Mouse (Mus musculus) left cerebral cortex, postnatal 10 days (tissue): ENCODE measurements around the gene Vamp3. TPM values are rescaled to one million over a fixed set of nuclear protein-coding genes. Genes with fewer than 3 reads are reported as not detected.

Experiments
- total RNA-seq, 2 experiments: library from RNA; stranded (reverse); gene quantifications; 2 replicates each; pipeline ENCODE4 v1.2.3; 2021

The Vamp3 gene
- total RNA-seq, 2 experiments from 2014 or later: 31.0 to 31.1 TPM

Other genes starting within 250 kb of the Vamp3 start
- gene Errfi1, start 204.0 kb downstream of the Vamp3 start, total RNA-seq: 10 to 100 TPM; 19.8 to 23.7 TPM
- gene Park7, start 143.5 kb downstream of the Vamp3 start, total RNA-seq: 100 to 1,000 TPM; 213 to 216 TPM
- gene Tnfrsf9, start 143.4 kb downstream of the Vamp3 start, total RNA-seq: under 1 TPM; 0.36 to 0.47 TPM
- gene Uts2, start 60.9 kb downstream of the Vamp3 start, total RNA-seq: not detected
- 10 to 100 TPM; 15.0 to 17.8 TPM for gene Per3, start 13.3 kb downstream of the Vamp3 start, total RNA-seq
- gene Gm13090, start 31.6 kb upstream of the Vamp3 start, total RNA-seq: not detected